Mouse (Mus musculus) limb, embryonic 14.5 days (tissue): ENCODE measurements at regions not wholly inside any gene's neighbourhood (a gene's known extent, or its start where the extent isn't known, plus 50 kb on each side); places are given as distances from the start of the nearest gene placed in this dataset.
A peak's percentile ranks its signal among the peaks of the same experiment; 100 is the strongest.
"Not testable (repeated sequence)": the region's sequence is repeated elsewhere in the genome, so short reads cannot be mapped to it uniquely, and the experiment has no call there.

ENCODE experiments used
- ATAC-seq: fragments of 200-750 bp; cut with Nextera tagmentation; 2 replicates; pipeline ENCODE4 v1.8.0; 2017; ENCODE audit warnings: low read depth, moderate number of reproducible peaks, moderate TSS enrichment; ENCODE audit not compliant: low FRiP score
- DNase-seq: peaks from one replicate; pipeline ENCODE4 v3.0.0-alpha.2; 2015; ENCODE audit warnings: low spot score
- H3K27ac ChIP-seq: fragments of 300-500 bp; sonication (generic); replicated peaks from 2 replicates; pipeline ENCODE4 v1.5.1; 2014; ENCODE audit warnings: low read depth, mild to moderate bottlenecking, low read length, moderate library complexity, mixed read lengths
- H3K27me3 ChIP-seq: fragments of 300-500 bp; sonication (generic); 2 replicates; pipeline ENCODE4 v1.6.1; 2014; ENCODE audit warnings: low read length, mixed read lengths; ENCODE audit not compliant: control insufficient read depth, insufficient read depth
- H3K36me3 ChIP-seq: fragments of 300-500 bp; sonication (generic); 2 replicates; pipeline ENCODE4 v1.6.1; 2014; ENCODE audit warnings: mild to moderate bottlenecking, low read length, moderate library complexity, mixed read lengths; ENCODE audit not compliant: control insufficient read depth, insufficient read depth
- H3K4me1 ChIP-seq: fragments of 300-500 bp; sonication (generic); 2 replicates; pipeline ENCODE4 v1.6.1; 2014; ENCODE audit warnings: antibody characterized with exemption, low read length, mixed read lengths; ENCODE audit not compliant: control insufficient read depth, insufficient read depth
- H3K4me2 ChIP-seq: fragments of 300-500 bp; sonication (generic); replicated peaks from 2 replicates; pipeline ENCODE4 v1.6.1; 2014; ENCODE audit warnings: low read depth, mild to moderate bottlenecking, low read length, moderate library complexity; ENCODE audit not compliant: severe bottlenecking
- H3K4me3 ChIP-seq: fragments of 300-500 bp; sonication (generic); replicated peaks from 2 replicates; pipeline ENCODE4 v1.5.1; 2014; ENCODE audit warnings: low read length
- H3K9ac ChIP-seq: fragments of 300-500 bp; sonication (generic); 2 replicates; pipeline ENCODE4 v1.6.1; 2014; ENCODE audit warnings: mild to moderate bottlenecking, low read depth, low read length, moderate library complexity; ENCODE audit not compliant: severe bottlenecking
- H3K9me3 ChIP-seq: fragments of 300-500 bp; sonication (generic); 2 replicates; pipeline ENCODE4 v1.6.1; 2016; ENCODE audit warnings: low read length; ENCODE audit not compliant: control insufficient read depth
- POLR2A ChIP-seq: fragments of 200-500 bp; IDR thresholded peaks from 2 replicates; pipeline ENCODE4 v1.8.0; 2012; ENCODE audit warnings: inconsistent platforms, mild to moderate bottlenecking, moderate library complexity, borderline replicate concordance; ENCODE audit not compliant: insufficient read depth, insufficient read length; ENCODE audit errors: extremely low read depth
- WGBS: fragments of 180-500 bp; shearing (Covaris S2); extraction: QIAGEN DNeasy Blood & Tissue Kit; methylation state at CpG from one replicate; pipeline ENCODE4 v1.1.7; 2014; 5-methylcytosine and 5-hydroxymethylcytosine counted together

DNA sequence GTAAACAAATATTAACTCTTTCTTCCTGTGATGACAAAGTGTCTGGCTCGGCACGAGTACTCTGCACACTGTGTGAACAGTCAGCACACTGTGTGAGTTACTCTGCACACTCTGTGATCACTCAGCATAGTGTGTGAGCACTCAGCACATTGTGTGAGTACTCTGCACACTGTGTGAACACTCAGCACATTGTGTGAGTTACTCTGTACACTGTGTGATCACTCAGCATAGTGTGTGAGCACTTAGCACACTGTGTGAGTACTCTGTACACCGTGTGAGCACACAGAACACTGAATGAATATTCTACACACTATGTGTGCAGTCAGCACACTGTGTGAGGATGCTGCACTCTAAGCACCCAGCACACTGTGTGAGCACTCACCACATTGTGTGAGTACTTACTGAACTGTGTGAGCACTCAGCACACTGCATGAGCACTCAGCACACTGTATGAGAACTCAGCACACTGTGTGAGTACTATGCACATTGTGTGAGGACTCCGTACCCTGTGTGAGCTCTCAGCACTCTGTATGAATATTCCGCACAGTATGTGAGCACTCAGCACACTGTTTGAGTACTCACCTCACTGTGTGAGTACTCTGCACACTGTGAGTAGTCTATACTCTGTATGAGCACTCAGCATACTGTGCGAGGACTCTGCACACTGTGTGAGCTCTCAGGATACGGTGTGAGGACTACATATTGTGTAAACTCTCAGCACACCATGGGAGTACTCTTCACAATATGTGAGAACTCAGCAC is 381.9 kb downstream of the Hdgfl1 start:
- Histone ChIP-seq H3K4me1 (0 out of 2 replicates have a peak, but pooled peaks cover under 1% of the 10 kb centered on the region), H3K4me3 (no peak overlapping the region), H3K4me2 (no peak overlapping the region), H3K9me3 (no peaks in the 10 kb centered on the region), H3K36me3 (no peaks in the 10 kb centered on the region), H3K27me3 (no peaks in the 10 kb centered on the region), H3K27ac (no peak overlapping the region), H3K9ac (no peak overlapping the region)
- DNase-seq (no peak), ATAC-seq (no peak)
- WGBS = 86% methylated on average over 7 of the region's 7 CpGs
- no peak for TF ChIP-seq POLR2A

- Histone ChIP-seq H3K9ac (no peak overlapping the region), H3K9me3 (no peaks in the 10 kb centered on the region), H3K27ac (no peak overlapping the region), H3K4me2 (no peak overlapping the region), H3K36me3 (no peaks in the 10 kb centered on the region), H3K27me3 (no peaks in the 10 kb centered on the region), H3K4me1 (peaks cover 10% of the 10 kb centered on the region; the same call in 1 of the 2 replicates), H3K4me3 (no peak overlapping the region)
- ATAC-seq = no peak
- WGBS = 12% methylated on average over 2 of the region's 2 CpGs
- TF ChIP-seq POLR2A = no peak
- peak; percentile 61 for DNase-seq
These were observed 387.3 kb downstream of the Hdgfl1 start for GRCm38 (mm10) chr13:26382631-26383030.

DNA sequence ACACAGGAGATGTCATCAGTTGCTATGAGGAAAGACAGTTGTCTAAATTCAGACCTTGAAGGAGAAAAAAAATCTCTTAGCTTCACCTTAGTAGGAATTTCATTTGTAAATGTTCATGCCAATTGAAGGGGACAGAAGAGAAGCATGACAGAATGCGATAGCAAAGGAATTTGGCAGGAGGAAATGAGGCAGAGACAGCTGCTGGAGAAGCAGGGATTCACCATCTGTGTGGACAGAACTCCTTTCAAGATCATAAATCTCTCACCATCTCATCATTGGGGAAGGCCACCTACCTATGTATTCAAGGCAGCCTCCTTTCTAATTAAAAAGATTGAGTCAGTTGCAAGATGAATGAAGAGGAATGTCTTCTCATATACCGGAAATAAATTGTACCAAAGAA is 387.8 kb downstream of the Hdgfl1 start:
- H3K9me3 ChIP-seq = no peaks in the 10 kb centered on the region
- ATAC-seq (no peak), DNase-seq (no peak)
- 58% methylated on average over 2 of the region's 2 CpGs for WGBS
- TF ChIP-seq POLR2A = no peak
- no peak overlapping the region for H3K4me2 ChIP-seq
- H3K27ac ChIP-seq = no peak overlapping the region
- H3K27me3 ChIP-seq = no peaks in the 10 kb centered on the region
- no peaks in the 10 kb centered on the region for H3K36me3 ChIP-seq
- H3K4me3 ChIP-seq = no peak overlapping the region
- H3K9ac ChIP-seq = no peak overlapping the region
- H3K4me1 ChIP-seq = peaks cover 10% of the 10 kb centered on the region; the same call in 1 of the 2 replicates

DNA sequence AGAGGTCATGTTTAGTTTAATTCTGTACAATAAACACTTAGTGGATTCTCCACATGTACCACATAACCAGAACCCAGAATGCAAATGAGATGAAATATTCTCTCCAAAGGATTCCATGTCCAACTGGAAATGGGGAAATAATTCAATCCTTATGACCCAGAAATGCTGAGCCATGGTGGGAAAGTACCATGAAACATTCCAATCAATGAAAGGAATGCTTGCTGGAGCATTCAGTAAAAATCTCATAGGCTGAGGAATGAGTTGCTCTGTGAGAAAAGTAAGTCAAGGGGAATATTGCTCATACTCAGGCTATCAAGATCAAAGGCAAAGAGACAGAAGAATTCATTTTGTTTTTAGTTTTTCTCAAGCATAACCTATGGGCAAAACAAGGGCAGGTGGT is 394.4 kb downstream of the Hdgfl1 start:
- DNase-seq = peak; percentile 53
- no peak overlapping the region for H3K27ac ChIP-seq
- H3K4me1 ChIP-seq = no peaks in the 10 kb centered on the region
- H3K27me3 ChIP-seq = no peaks in the 10 kb centered on the region
- no peak for ATAC-seq
- H3K4me3 ChIP-seq = no peak overlapping the region
- no peak for TF ChIP-seq POLR2A
- H3K4me2 ChIP-seq = no peak overlapping the region
- no peak overlapping the region for H3K9ac ChIP-seq
- no peaks in the 10 kb centered on the region for H3K36me3 ChIP-seq
- no peaks in the 10 kb centered on the region for H3K9me3 ChIP-seq

GRCm38 (mm10) chr13:26365911-26366310 is 404.1 kb downstream of the Hdgfl1 start:
- DNase-seq, H3K4me2 ChIP-seq, H3K27ac ChIP-seq, H3K27me3 ChIP-seq, H3K36me3 ChIP-seq, ATAC-seq, H3K9ac ChIP-seq, H3K4me3 ChIP-seq, H3K4me1 ChIP-seq, H3K9me3 ChIP-seq: not testable (repeated sequence)
- 85% methylated on average over 6 of the region's 6 CpGs for WGBS

DNA sequence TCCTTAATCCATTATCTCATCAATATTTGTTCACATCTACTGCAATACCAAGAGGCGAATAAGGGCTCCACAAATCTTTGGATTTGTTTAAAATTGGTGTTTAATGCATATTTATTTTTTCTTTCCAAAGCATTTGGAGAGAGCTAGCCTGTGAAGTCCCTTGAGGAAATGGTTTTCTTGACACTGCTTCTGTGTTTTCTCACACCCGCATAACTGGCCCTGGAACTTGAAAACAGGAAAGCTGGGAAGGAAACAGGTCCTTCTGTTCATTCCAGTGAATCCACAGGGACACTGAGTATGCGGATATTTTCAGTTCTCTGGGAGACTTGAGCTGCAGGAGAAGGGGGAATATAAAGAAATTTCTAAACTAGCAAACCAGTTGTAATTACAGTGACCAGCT is 413.6 kb downstream of the Hdgfl1 start:
- H3K9ac ChIP-seq = no peak overlapping the region
- H3K27me3 ChIP-seq = no peaks in the 10 kb centered on the region
- H3K4me1 ChIP-seq = no peaks in the 10 kb centered on the region
- ATAC-seq (no peak), DNase-seq (peak; percentile 36)
- no peak overlapping the region for H3K27ac ChIP-seq
- no peaks in the 10 kb centered on the region for H3K36me3 ChIP-seq
- no peak overlapping the region for H3K4me2 ChIP-seq
- no peaks in the 10 kb centered on the region for H3K9me3 ChIP-seq
- WGBS = 53% methylated on average over 3 of the region's 3 CpGs
- H3K4me3 ChIP-seq = no peak overlapping the region
- TF ChIP-seq POLR2A = no peak
